Mouse (Mus musculus) erythroblast, embryonic 14.5 days (primary cell): ENCODE measurements at regions not wholly inside any gene's neighbourhood (a gene's known extent, or its start where the extent isn't known, plus 50 kb on each side); places are given as distances from the start of the nearest gene placed in this dataset.

Source experiments
- H3K27me3 ChIP-seq: 2 replicates; pipeline ENCODE4 v1.6.1; 2012; ENCODE audit warnings: inconsistent platforms; ENCODE audit not compliant: control insufficient read depth
- H3K36me3 ChIP-seq: 2 replicates; pipeline ENCODE4 v1.6.1; 2012; ENCODE audit warnings: mild to moderate bottlenecking, inconsistent platforms; ENCODE audit not compliant: control insufficient read depth
- H3K4me1 ChIP-seq: 2 replicates; pipeline ENCODE4 v1.6.1; 2012; ENCODE audit warnings: inconsistent platforms; ENCODE audit not compliant: control insufficient read depth
- H3K4me3 ChIP-seq: replicated peaks from 2 replicates; pipeline ENCODE3; 2012; ENCODE audit warnings: moderate library complexity, mild to moderate bottlenecking, inconsistent platforms
- H3K9me3 ChIP-seq: 2 replicates; pipeline ENCODE4 v1.6.1; 2012; ENCODE audit warnings: low read length, inconsistent platforms, mixed read lengths; ENCODE audit not compliant: control insufficient read depth
- GATA1 ChIP-seq: IDR thresholded peaks from 2 replicates; pipeline ENCODE4 v1.6.1; 2012; ENCODE audit warnings: low read length, inconsistent platforms, mixed read lengths
- TAL1 ChIP-seq: IDR thresholded peaks from 3 replicates; pipeline ENCODE4 v1.6.1; 2012; ENCODE audit warnings: low read length, inconsistent platforms, mixed read lengths

DNA sequence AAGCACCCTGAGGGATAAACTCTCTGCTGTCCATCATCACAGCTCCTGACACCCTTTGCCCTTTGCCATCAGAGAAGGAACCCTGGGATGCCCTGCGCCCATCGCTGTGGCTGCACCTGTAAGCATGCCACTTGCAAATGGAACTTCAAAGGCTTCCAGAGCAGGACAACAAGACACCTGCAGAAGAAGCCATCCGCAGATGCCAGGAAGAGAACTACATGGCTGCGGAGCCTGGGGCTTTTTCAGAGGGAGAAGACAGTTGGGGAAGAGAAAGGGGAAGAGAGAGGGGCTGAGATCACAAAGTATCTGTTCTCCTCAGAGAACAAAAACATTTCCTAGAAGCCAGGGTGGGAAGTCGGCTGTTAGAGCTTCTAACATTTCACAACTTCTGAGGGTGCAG, 365.2 kb upstream of the Runx1 start:
- Histone ChIP-seq H3K9me3 (no peaks in the 10 kb centered on the region), H3K27me3 (peaks cover 9% of the 10 kb centered on the region), H3K36me3 (no peaks in the 10 kb centered on the region; the same call in 1 of the 2 replicates), H3K4me3 (no peak overlapping the region), H3K4me1 (peaks cover 46% of the 10 kb centered on the region)
- TF ChIP-seq TAL1 (no peak), GATA1 (no peak)

DNA sequence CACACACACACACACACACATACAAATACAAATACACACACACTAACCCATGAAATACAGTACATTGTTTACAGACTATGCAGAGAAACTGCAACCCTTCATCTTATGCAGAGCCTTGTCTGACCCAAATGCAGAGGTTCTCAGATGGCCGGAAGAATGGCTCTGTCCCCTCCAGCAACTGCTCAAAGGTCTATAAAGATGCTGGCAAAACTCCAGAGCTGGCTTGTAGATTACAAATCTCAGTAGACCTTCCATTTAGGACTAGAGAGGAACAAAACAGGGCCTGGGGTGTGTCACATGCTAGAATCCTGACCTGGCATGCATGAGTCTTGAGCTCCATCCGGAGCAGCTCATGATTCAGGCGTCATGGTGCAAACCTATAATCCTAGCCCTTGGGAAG, 364.4 kb upstream of the Runx1 start:
- H3K27me3 ChIP-seq, result peaks cover 9% of the 10 kb centered on the region
- no peaks in the 10 kb centered on the region; the same call in 1 of the 2 replicates for H3K36me3 ChIP-seq
- H3K4me1 ChIP-seq, result peaks cover 37% of the 10 kb centered on the region
- H3K4me3 ChIP-seq, result no peak overlapping the region
- TF ChIP-seq TAL1 (no peak), GATA1 (no peak)
- H3K9me3 ChIP-seq, result no peaks in the 10 kb centered on the region

DNA sequence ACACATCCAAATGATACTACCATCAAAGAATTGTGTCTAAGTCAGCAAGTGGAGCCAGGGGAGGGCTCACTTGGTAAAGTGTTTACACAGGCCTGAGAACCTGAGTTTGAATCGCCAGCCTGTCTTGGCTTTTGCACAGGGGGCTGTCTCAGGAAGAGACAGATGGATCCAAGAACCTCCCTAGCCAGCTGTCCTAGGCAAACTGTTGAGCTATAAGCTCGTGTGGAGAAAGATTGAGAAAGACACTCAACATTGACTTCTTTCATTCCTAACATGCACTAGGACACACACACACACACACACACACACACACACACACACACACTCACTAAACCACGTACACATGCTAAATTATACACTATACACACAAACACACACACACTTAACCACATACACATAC, 363.9 kb upstream of the Runx1 start:
- Histone ChIP-seq H3K27me3 (peaks cover 9% of the 10 kb centered on the region), H3K4me1 (peaks cover 33% of the 10 kb centered on the region), H3K4me3 (no peak overlapping the region), H3K36me3 (no peaks in the 10 kb centered on the region), H3K9me3 (no peaks in the 10 kb centered on the region)
- TF ChIP-seq TAL1 (no peak), GATA1 (no peak)

DNA sequence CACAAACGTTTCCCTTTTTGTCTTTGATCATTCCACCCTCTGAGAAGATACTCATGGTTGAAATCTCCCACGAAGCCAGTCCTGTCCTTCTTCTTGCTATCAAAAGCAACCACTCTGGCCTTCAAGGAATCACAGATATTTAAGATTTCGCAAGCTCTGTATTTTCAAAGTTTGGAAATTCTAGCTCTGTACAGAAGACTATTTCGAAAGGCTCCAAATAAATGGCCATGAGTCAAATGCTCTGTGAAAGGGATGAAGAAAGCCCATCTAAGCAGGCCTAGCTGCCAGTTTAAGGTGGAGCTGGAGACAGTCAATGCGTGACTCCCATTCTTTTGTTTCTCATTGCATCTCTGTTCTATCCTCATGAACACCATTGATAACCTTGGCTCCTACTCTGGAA, 363.5 kb upstream of the Runx1 start:
- H3K4me3 ChIP-seq, result no peak overlapping the region
- peaks cover 9% of the 10 kb centered on the region for H3K27me3 ChIP-seq
- no peaks in the 10 kb centered on the region for H3K36me3 ChIP-seq
- H3K4me1 ChIP-seq, result peaks cover 32% of the 10 kb centered on the region
- TF ChIP-seq TAL1, result no peak
- TF ChIP-seq GATA1, result no peak
- H3K9me3 ChIP-seq, result no peaks in the 10 kb centered on the region

DNA sequence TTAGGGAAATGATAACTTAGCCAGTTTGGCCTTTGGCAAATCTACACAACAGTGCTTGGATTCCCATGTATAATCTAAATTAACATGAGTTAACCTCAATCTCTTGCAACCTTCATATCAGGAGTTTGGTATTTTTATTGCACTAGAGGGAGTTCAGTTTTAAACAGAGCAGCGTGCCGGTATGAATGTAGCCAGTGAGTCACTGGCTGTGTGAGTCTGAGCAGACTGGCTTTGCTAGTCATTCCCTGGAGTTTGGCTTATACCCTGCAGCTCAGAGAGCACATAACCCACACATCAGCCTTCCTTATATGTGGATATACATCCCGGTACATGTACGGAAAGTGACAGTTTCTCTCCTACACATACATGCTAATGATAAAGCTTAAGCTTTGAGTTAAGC, 360.6 kb upstream of the Runx1 start:
- H3K27me3 ChIP-seq, result peaks cover 7% of the 10 kb centered on the region
- no peak for TF ChIP-seq TAL1
- no peak for TF ChIP-seq GATA1
- peaks cover 14% of the 10 kb centered on the region for H3K4me1 ChIP-seq
- H3K4me3 ChIP-seq, result no peak overlapping the region
- no peaks in the 10 kb centered on the region for H3K9me3 ChIP-seq
- no peaks in the 10 kb centered on the region for H3K36me3 ChIP-seq

DNA sequence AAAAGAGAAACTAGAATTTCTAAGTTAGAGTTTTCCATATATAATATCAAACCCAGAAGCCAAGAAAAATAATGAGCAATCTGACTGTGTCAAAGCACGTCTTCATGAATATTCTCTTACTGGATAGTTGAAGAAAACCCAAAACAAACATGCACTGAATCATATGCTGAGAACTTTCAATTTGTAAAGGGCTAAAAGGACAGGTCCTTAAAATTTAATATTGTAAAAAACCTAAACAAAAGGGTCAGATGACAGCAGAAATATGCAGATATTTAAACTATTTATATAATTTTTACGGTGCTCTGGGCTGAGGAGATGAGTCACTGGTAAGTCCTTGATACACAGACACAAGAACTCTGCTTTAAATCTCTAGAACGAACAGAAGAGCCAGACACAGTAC, 356.7 kb upstream of the Runx1 start:
- no peaks in the 10 kb centered on the region for H3K9me3 ChIP-seq
- peaks cover 6% of the 10 kb centered on the region for H3K4me1 ChIP-seq
- peaks cover 17% of the 10 kb centered on the region for H3K27me3 ChIP-seq
- no peak for TF ChIP-seq TAL1
- H3K36me3 ChIP-seq, result no peaks in the 10 kb centered on the region
- H3K4me3 ChIP-seq, result no peak overlapping the region

DNA sequence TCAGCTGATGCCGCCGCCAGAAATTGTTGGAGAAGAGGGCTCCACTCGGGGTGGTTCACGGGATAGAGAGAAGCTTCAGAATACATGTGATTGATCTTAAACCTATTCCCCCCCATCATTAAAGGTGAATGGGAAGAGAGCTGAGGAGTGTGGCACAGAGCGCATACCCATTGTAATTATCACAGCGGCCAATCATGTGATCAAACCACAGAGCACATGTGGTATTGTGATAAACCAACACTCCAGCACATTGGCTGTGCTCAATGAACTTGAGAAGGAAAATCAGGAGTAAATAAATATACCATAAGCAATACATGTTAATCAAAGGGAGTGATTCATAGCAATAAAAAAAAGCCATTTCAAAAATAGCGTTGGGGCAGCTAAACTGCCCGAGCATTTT, 355.5 kb upstream of the Runx1 start:
- H3K4me1 ChIP-seq, result peaks cover 6% of the 10 kb centered on the region
- H3K9me3 ChIP-seq, result no peaks in the 10 kb centered on the region
- TF ChIP-seq GATA1 (no peak), TAL1 (no peak)
- peaks cover 19% of the 10 kb centered on the region for H3K27me3 ChIP-seq
- H3K4me3 ChIP-seq, result no peak overlapping the region
- H3K36me3 ChIP-seq, result no peaks in the 10 kb centered on the region

DNA sequence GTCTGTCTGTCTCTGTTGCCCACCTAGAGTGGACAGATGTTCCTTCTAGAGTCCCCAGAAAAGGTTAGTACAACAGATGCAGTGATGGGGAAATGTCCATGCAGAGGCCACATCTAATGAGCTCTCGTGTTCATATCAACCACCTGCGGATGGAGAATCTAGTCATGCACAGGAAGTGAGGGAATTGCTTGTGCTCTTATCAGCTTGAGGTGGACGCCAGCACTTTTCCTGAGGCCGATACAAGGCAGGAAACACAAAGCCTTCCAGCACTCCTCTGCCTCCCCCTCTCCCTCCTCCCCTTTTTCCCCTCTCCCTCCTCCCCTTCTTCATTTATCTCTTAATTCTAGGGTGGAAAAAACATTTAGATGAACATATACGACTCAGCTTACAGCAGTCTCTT, 354.3 kb upstream of the Runx1 start:
- Histone ChIP-seq H3K9me3 (no peaks in the 10 kb centered on the region), H3K4me1 (peaks cover 6% of the 10 kb centered on the region), H3K36me3 (no peaks in the 10 kb centered on the region), H3K27me3 (peaks cover 19% of the 10 kb centered on the region), H3K4me3 (no peak overlapping the region)
- TF ChIP-seq GATA1, result no peak
- no peak for TF ChIP-seq TAL1

DNA sequence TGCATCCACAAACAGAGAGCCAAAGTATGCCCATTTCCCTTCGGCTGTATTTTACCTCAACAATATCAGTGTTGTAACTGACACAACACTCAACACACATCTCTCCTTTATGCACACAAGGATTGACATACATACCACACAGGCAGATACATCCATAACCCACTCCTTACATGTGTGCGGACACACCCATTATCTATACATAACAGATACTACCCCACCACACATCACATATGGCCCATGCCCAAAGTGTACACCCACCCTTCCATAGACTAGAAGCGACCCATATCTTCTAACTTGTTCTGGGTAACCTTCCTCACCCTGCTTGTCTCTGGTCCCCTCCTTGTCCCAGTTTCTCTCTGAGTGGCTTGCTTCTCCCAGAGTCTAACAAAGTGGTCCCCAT, 340.7 kb upstream of the Runx1 start:
- peaks cover 25% of the 10 kb centered on the region for H3K27me3 ChIP-seq
- no peaks in the 10 kb centered on the region for H3K36me3 ChIP-seq
- H3K9me3 ChIP-seq, result no peaks in the 10 kb centered on the region
- no peak for TF ChIP-seq GATA1
- TF ChIP-seq TAL1, result no peak
- H3K4me1 ChIP-seq, result peaks cover 30% of the 10 kb centered on the region
- H3K4me3 ChIP-seq, result no peak overlapping the region

DNA sequence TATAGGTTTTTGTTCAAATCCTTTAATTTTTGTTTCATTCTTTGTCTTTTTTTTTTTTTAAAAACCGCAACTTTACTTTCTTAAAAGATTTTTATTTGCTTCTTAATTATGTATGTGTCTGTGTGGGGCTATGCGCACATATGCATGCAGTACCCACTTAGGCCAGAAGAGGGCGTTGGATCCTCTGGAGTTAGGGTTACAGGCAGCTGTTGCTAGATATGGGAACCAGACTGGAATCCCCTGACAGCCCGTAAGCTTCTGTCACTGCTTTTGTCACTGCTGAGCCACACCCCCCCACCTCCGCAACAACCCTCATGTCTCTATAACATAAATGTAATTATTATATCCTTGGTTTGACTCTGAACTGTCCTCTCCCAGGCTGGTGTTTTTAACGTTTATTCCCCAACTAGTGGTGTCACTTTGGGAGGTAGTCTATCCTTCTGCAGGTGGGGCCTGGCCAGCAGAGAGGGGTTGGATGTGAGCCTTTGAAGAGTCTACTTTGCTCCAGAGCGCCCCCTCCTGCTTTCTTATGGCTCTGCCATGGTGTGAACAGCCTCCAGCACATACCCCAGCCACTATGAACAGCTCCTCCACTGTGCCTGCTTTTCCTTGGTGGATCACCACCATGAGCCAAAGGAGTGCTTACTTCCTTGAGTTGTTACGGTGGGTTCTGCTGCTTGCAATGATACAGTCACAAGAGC, 332.7 kb upstream of the Runx1 start:
- Histone ChIP-seq H3K36me3 (no peaks in the 10 kb centered on the region), H3K4me3 (no peak overlapping the region), H3K27me3 (peaks cover 7% of the 10 kb centered on the region), H3K4me1 (peaks cover 14% of the 10 kb centered on the region), H3K9me3 (peaks cover 3% of the 10 kb centered on the region)
- TF ChIP-seq GATA1, result no peak
- no peak for TF ChIP-seq TAL1
